Mouse (Mus musculus) ES-E14 (cell line): ENCODE data around the gene Nepro. TPM values are rescaled to one million over a fixed set of nuclear protein-coding genes. Genes with fewer than 3 reads are reported as not detected.

Experiments used
- DNase-seq: peaks from one replicate; pipeline ENCODE4 v3.0.0-alpha.2; 2013; ENCODE audit warnings: low read depth, low spot score
- H3K27ac ChIP-seq: 2 replicates; pipeline ENCODE4 v1.5.1; 2012; ENCODE audit warnings: low read depth, mild to moderate bottlenecking, low read length, moderate library complexity, mixed read lengths; ENCODE audit not compliant: poor library complexity, insufficient read depth, severe bottlenecking
- H3K36me3 ChIP-seq: 2 replicates; pipeline ENCODE4 v1.6.1; 2012; ENCODE audit warnings: mild to moderate bottlenecking, low read length, moderate library complexity, mixed read lengths; ENCODE audit not compliant: control insufficient read depth, poor library complexity, insufficient read depth, severe bottlenecking
- H3K4me1 ChIP-seq, 2 experiments: fragments of 150-350 bp in 1 of 2; sonication (generic) in 1 of 2; 2 replicates each; pipeline ENCODE4 v1.6.1; 2012; ENCODE audit warnings: low read length in 2 of 2, mild to moderate bottlenecking in 1 of 2, mixed read lengths in 1 of 2; ENCODE audit not compliant: control insufficient read depth in 2 of 2, insufficient read depth in 2 of 2, poor library complexity in 1 of 2
- H3K4me3 ChIP-seq, 2 experiments: fragments of 150-350 bp in 1 of 2; sonication (generic) in 1 of 2; 2 replicates each; pipeline ENCODE4 v1.5.1; 2012; ENCODE audit warnings: low read length in 2 of 2, low read depth in 1 of 2, mild to moderate bottlenecking in 1 of 2, mixed read lengths in 1 of 2; ENCODE audit not compliant: insufficient read depth in 1 of 2, poor library complexity in 1 of 2, severe bottlenecking in 1 of 2
- H3K9ac ChIP-seq: 2 replicates; pipeline ENCODE4 v1.6.1; 2012; ENCODE audit warnings: low read depth, mild to moderate bottlenecking, low read length, mixed read lengths; ENCODE audit not compliant: poor library complexity, insufficient read depth, severe bottlenecking
- H3K9me3 ChIP-seq: fragments of 150-350 bp; sonication (generic); 2 replicates; pipeline ENCODE4 v1.6.1; 2012; ENCODE audit warnings: low read depth, mild to moderate bottlenecking, low read length; ENCODE audit not compliant: control insufficient read depth, insufficient read depth
- CHD2 ChIP-seq: IDR thresholded peaks from 2 replicates; pipeline ENCODE4 v1.6.1; 2014; ENCODE audit warnings: mild to moderate bottlenecking, low read depth, low read length, inconsistent platforms
- HCFC1 ChIP-seq: IDR thresholded peaks from 2 replicates; pipeline ENCODE4 v1.6.1; 2012; ENCODE audit warnings: low read length, inconsistent platforms, borderline replicate concordance; ENCODE audit not compliant: insufficient read depth
- MAFK ChIP-seq: IDR thresholded peaks from 2 replicates; pipeline ENCODE4 v1.6.1; 2014; ENCODE audit warnings: mild to moderate bottlenecking, low read depth, low read length, inconsistent platforms; ENCODE audit not compliant: insufficient read depth
- ZC3H11A ChIP-seq: IDR thresholded peaks from 2 replicates; pipeline ENCODE4 v1.6.1; 2012; ENCODE audit warnings: low read depth, mild to moderate bottlenecking, inconsistent platforms, low read length, borderline replicate concordance
- ZNF384 ChIP-seq: IDR thresholded peaks from 2 replicates; pipeline ENCODE4 v1.6.1; 2012; ENCODE audit warnings: low read depth, low read length, inconsistent platforms
- in situ Hi-C, 2 experiments: fragments of 600-800 bp; cut with MboI; formaldehyde crosslinking; loops; one replicate each; pipeline ENCODE4 v1.15.1; 2025; ENCODE audit warnings: low sequenced_read_pairs in 2 of 2, inconsistent platforms in 1 of 2; ENCODE audit not compliant: unreplicated experiment in 2 of 2
- total RNA-seq: library from RNA; depleted of rRNA; stranded (reverse); fragments of 300-350 nt; gene quantifications from 2 replicates; pipeline ENCODE4 v1.2.3, GENCODE M21; 2012

The Nepro gene
- total RNA-seq, 1 experiment: 39.7 TPM

GRCm38 (mm10) chr16:44716305-44717140 lies 7.6 kb upstream of the Nepro start:
- Histone ChIP-seq H3K27ac (no peak overlapping the region), H3K9ac (no peak overlapping the region), H3K36me3 (peaks cover 6% of the 10 kb centered on the region; the same call in 1 of the 2 replicates), H3K9me3 (no peaks in the 10 kb centered on the region), H3K4me3 (no peak overlapping the region), H3K4me1 (peaks cover 2 to 3% of the 10 kb centered on the region in 2 experiments; a peak in 2 of 4 replicates)
- 0 out of 2 replicates have a peak, but pooled peaks have one; percentile 20 for TF ChIP-seq MAFK
- no peak for TF ChIP-seq ZC3H11A
- DNase-seq: no peak
- in situ Hi-C loops: no loop called here

DNA sequence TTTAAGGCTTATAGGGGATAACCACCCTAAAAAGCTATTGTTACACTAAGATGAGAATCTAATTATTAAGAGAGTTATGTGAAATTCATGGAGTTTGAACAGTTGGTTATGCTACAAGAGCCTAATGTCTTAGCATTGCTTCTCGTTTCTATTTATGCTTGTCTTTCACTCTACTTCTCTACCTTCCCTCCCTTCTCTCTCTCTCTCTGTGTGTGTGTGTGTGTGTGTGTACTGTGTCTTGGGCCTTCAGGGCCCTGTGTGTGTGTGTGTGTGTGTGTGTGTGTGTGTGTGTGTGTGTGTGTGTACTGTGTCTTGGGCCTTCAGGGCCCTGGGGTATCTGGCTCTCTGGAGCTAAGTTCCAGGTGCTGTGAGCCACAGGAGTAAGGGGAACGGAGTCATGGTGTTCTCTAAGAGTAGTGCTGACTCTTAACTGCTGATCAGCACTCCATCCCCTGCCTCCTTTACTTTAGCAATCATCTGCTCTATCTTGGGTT lies 6.9 kb upstream of the Nepro start:
- in situ Hi-C loops: no loop called here
- H3K4me1 ChIP-seq: peaks cover 2 to 3% of the 10 kb centered on the region in 2 experiments; a peak in 2 of 4 replicates
- no peak overlapping the region for H3K9ac ChIP-seq
- no peak overlapping the region for H3K4me3 ChIP-seq
- peaks cover 6% of the 10 kb centered on the region; the same call in 1 of the 2 replicates for H3K36me3 ChIP-seq
- TF ChIP-seq HCFC1 (no peak), CHD2 (no peak), ZC3H11A (no peak), ZNF384 (no peak), MAFK (no peak)
- no peaks in the 10 kb centered on the region for H3K9me3 ChIP-seq
- no peak overlapping the region for H3K27ac ChIP-seq
- DNase-seq: no peak

DNA sequence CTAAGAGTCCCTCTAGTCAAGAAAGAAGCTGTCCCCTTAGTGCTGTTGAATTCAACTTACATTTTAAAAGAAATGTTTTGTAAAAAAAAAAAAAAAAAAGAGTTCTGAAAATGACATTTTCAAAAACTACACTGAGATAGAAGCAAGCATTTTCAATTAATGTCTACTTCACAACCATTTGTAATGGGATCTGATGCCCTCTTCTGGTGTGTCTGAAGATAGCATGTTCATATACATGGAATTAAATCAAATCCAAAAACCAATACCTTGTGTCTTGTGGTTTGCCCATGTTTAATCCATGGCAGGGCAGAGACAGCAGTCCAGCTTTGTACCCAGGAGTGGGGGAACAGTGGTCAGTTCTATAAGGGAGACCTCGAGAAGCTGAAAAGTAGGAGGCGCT lies 6.3 kb upstream of the Nepro start:
- no peak for DNase-seq
- H3K36me3 ChIP-seq: peaks cover 6% of the 10 kb centered on the region; the same call in 1 of the 2 replicates
- H3K4me1 ChIP-seq: peaks cover 2 to 3% of the 10 kb centered on the region in 2 experiments; a peak in 2 of 4 replicates
- in situ Hi-C loops: no loop called here
- H3K9me3 ChIP-seq: no peaks in the 10 kb centered on the region
- H3K4me3 ChIP-seq: no peak overlapping the region
- no peak for TF ChIP-seq MAFK
- TF ChIP-seq ZC3H11A: no peak
- TF ChIP-seq HCFC1: no peak
- TF ChIP-seq ZNF384: no peak
- no peak for TF ChIP-seq CHD2
- H3K9ac ChIP-seq: no peak overlapping the region
- H3K27ac ChIP-seq: no peak overlapping the region

DNA sequence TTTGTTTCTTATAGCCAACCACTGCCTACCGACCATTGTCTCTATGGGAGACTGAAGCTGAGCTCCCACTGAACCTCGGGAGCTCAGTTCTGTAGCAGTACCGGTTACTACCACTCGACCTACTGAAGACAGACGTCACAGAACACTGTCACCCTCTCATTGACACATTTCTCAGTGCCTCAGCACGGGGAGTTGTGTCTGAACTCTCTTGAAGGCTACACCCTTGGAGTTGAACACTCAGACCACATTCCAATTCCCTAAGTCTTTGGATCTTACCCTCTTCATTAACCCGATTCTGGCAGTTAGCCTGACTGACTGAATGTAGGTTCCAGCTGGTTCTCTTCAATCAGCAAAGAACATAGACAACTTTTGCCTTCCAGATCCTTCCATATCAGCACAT lies 4.8 kb upstream of the Nepro start:
- no peak for DNase-seq
- in situ Hi-C loops: no loop called here
- H3K4me3 ChIP-seq: no peak overlapping the region
- no peak overlapping the region for H3K9ac ChIP-seq
- H3K4me1 ChIP-seq: peaks cover 2 to 6% of the 10 kb centered on the region in 2 experiments; a peak in 3 of 4 replicates
- H3K36me3 ChIP-seq: peaks cover 6% of the 10 kb centered on the region; the same call in 1 of the 2 replicates
- H3K9me3 ChIP-seq: no peaks in the 10 kb centered on the region
- TF ChIP-seq HCFC1 (no peak), ZC3H11A (no peak), CHD2 (no peak), MAFK (no peak), ZNF384 (no peak)
- no peak overlapping the region for H3K27ac ChIP-seq
